Mouse (Mus musculus) neural tube, embryonic 14.5 days (tissue): Measurements from ENCODE around the gene Pard6a. TPM values are rescaled to one million over a fixed set of nuclear protein-coding genes. Genes with fewer than 3 reads are reported as not detected.

Source experiments
- ATAC-seq: fragments of 200-750 bp; cut with Nextera tagmentation; 2 replicates; pipeline ENCODE4 v1.8.0; 2017; ENCODE audit warnings: low read depth, mild to moderate bottlenecking, moderate TSS enrichment, moderate library complexity
- H3K27ac ChIP-seq: fragments of 300-500 bp; sonication (generic); 2 replicates; pipeline ENCODE4 v1.5.1; 2014; ENCODE audit warnings: low read depth, mild to moderate bottlenecking, control low read depth, low read length, moderate library complexity, mixed read lengths
- H3K27me3 ChIP-seq: fragments of 300-500 bp; sonication (generic); 2 replicates; pipeline ENCODE4 v1.6.1; 2014; ENCODE audit warnings: low read length; ENCODE audit not compliant: control insufficient read depth, insufficient read depth
- H3K36me3 ChIP-seq: fragments of 300-500 bp; sonication (generic); 2 replicates; pipeline ENCODE4 v1.6.1; 2014; ENCODE audit warnings: low read length, mixed read lengths; ENCODE audit not compliant: control insufficient read depth, insufficient read depth
- H3K4me1 ChIP-seq: fragments of 300-500 bp; sonication (generic); 2 replicates; pipeline ENCODE4 v1.6.1; 2014; ENCODE audit warnings: low read length; ENCODE audit not compliant: control insufficient read depth, insufficient read depth
- H3K4me2 ChIP-seq: fragments of 300-500 bp; sonication (generic); 2 replicates; pipeline ENCODE4 v1.6.1; 2014; ENCODE audit warnings: mild to moderate bottlenecking, low read depth, low read length, control low read depth
- H3K4me3 ChIP-seq: fragments of 300-500 bp; sonication (generic); 2 replicates; pipeline ENCODE4 v1.5.1; 2014; ENCODE audit warnings: low read depth, low read length, control low read depth, mixed read lengths
- H3K9ac ChIP-seq: fragments of 300-500 bp; sonication (generic); replicated peaks from 2 replicates; pipeline ENCODE4 v1.6.1; 2014; ENCODE audit warnings: low read depth, mild to moderate bottlenecking, control low read depth, low read length, mixed read lengths
- H3K9me3 ChIP-seq: fragments of 300-500 bp; sonication (generic); 2 replicates; pipeline ENCODE4 v1.6.1; 2016; ENCODE audit warnings: low read length; ENCODE audit not compliant: control insufficient read depth
- WGBS: fragments of 180-500 bp; shearing (Covaris S2); extraction: QIAGEN DNeasy Blood & Tissue Kit; methylation state at CpG from one replicate; pipeline ENCODE4 v1.1.7; 2014; 5-methylcytosine and 5-hydroxymethylcytosine counted together
- polyA plus RNA-seq: library from polyadenylated mRNA; unstranded; fragments of >200 nt; fragmentation: Nextera tagmentation; extraction: Ambion mirVana; gene quantifications from 2 replicates; pipeline ENCODE4 v1.2.1, GENCODE M21; 2014

Pard6a gene
- polyA plus RNA-seq, 1 experiment from 2014 or later: 60.6 TPM

- H3K36me3 ChIP-seq: peaks cover 35% of the 10 kb centered on the region
- no peak overlapping the region for H3K4me3 ChIP-seq
- no peak overlapping the region for H3K9ac ChIP-seq
- no peaks in the 10 kb centered on the region for H3K4me1 ChIP-seq
- H3K27ac ChIP-seq: no peak overlapping the region
- 81% methylated on average over 5 of the region's 5 CpGs for WGBS
- no peaks in the 10 kb centered on the region for H3K9me3 ChIP-seq
- H3K4me2 ChIP-seq: no peak overlapping the region
- H3K27me3 ChIP-seq: no peaks in the 10 kb centered on the region
- no peak for ATAC-seq
Observed at GRCm38 (mm10) chr8:105725726-105726125, 24.8 kb downstream of the Pard6a start.

DNA sequence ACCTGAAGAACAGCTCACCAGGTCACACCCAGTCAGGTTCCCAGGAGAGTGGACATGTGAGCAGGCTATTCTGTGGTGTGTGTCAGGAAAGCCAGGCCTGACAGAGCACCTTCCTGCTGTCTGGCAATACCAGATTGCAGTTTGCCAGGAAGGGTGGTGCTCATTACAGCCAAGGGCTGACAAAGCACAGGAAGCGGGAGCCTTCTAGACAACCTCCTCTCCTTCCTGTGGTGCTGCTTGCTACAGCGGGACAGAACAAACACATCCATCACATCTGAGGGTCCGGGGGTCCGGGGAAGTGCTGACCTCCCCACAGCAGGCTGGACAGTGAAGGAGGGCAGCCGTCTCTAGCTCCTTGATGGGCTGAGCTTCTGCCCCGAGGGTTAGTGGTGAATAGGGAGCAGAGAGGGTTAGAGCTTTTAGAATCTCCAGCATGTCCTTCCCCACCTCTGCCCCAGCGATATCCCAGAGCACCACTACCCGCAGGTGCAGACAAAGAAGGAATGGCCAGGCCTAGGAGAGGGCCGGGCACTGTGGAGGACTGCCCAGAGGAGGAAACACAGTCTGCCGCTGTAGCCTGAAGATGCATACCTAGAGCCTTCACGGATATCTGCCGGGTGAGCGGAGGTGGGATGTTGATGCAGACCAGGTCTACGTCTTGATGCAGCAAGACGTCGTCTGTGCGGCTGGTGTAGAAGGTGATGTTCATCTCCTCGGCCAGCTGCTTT lies 26.6 kb downstream of the Pard6a start:
- Histone ChIP-seq H3K27me3 (no peaks in the 10 kb centered on the region), H3K4me2 (no peak overlapping the region), H3K4me1 (no peaks in the 10 kb centered on the region), H3K36me3 (peaks cover 35% of the 10 kb centered on the region), H3K9me3 (no peaks in the 10 kb centered on the region), H3K27ac (no peak overlapping the region), H3K4me3 (no peak overlapping the region), H3K9ac (no peak overlapping the region)
- 92% methylated on average over 18 of the region's 18 CpGs for WGBS
- no peak for ATAC-seq

GRCm38 (mm10) chr8:105732186-105732585 lies 31.2 kb downstream of the Pard6a start:
- H3K4me2 ChIP-seq: no peak overlapping the region
- no peak overlapping the region for H3K9ac ChIP-seq
- H3K27ac ChIP-seq: no peak overlapping the region
- H3K9me3 ChIP-seq: no peaks in the 10 kb centered on the region
- no peak overlapping the region for H3K4me3 ChIP-seq
- 92% methylated on average over 5 of the region's 5 CpGs for WGBS
- H3K4me1 ChIP-seq: no peaks in the 10 kb centered on the region
- ATAC-seq: no peak
- H3K36me3 ChIP-seq: peaks cover 11% of the 10 kb centered on the region
- H3K27me3 ChIP-seq: no peaks in the 10 kb centered on the region

- no peaks in the 10 kb centered on the region for H3K9me3 ChIP-seq
- ATAC-seq: no peak
- no peak overlapping the region for H3K9ac ChIP-seq
- no peaks in the 10 kb centered on the region for H3K36me3 ChIP-seq
- no peak overlapping the region for H3K4me3 ChIP-seq
- no peaks in the 10 kb centered on the region for H3K4me1 ChIP-seq
- no peaks in the 10 kb centered on the region for H3K27me3 ChIP-seq
- 93% methylated on average over 5 of the region's 5 CpGs for WGBS
- H3K4me2 ChIP-seq: no peak overlapping the region
- no peak overlapping the region for H3K27ac ChIP-seq
Observed at GRCm38 (mm10) chr8:105739216-105739615, 38.3 kb downstream of the Pard6a start.

GRCm38 (mm10) chr8:105743301-105743700 lies 42.4 kb downstream of the Pard6a start:
- ATAC-seq: no peak
- Histone ChIP-seq H3K27me3 (no peaks in the 10 kb centered on the region), H3K4me2 (no peak overlapping the region), H3K4me3 (no peak overlapping the region), H3K27ac (no peak overlapping the region), H3K9me3 (no peaks in the 10 kb centered on the region), H3K9ac (no peak overlapping the region), H3K4me1 (no peaks in the 10 kb centered on the region), H3K36me3 (no peaks in the 10 kb centered on the region)
- 84% methylated on average over 4 of the region's 4 CpGs for WGBS

GRCm38 (mm10) chr8:105750606-105751005 lies 49.7 kb downstream of the Pard6a start:
- Histone ChIP-seq H3K4me3 (0 out of 2 replicates have a peak overlapping the region, but pooled peaks have one; percentile 2), H3K9ac (no peak overlapping the region), H3K4me1 (peaks cover 13% of the 10 kb centered on the region), H3K36me3 (no peaks in the 10 kb centered on the region), H3K27me3 (no peaks in the 10 kb centered on the region), H3K4me2 (peak overlapping the region; percentile 19), H3K27ac (no peak overlapping the region), H3K9me3 (no peaks in the 10 kb centered on the region)
- ATAC-seq: peak; percentile 49
- WGBS: 12% methylated on average over 11 of the region's 11 CpGs

Other genes starting within 250 kb of the Pard6a start
- 189 and 259 TPM in 2 replicates for gene Tppp3, start 229.6 kb upstream of the Pard6a start, polyA plus RNA-seq
- 27.9 and 32.5 TPM in 2 replicates for gene Zdhhc1, start 204.2 kb upstream of the Pard6a start, polyA plus RNA-seq
- 0.94 and 1.2 TPM in 2 replicates for gene Hsd11b2, start 182.4 kb upstream of the Pard6a start, polyA plus RNA-seq
- 235 and 254 TPM in 2 replicates for gene Atp6v0d1, start 135.1 kb upstream of the Pard6a start, polyA plus RNA-seq
- gene Ripor1, start 95.9 kb upstream of the Pard6a start, polyA plus RNA-seq: 25.8 and 29.6 TPM in 2 replicates
- gene Ctcf, start 64.6 kb upstream of the Pard6a start, polyA plus RNA-seq: 81.3 and 85.6 TPM in 2 replicates
- gene Agrp, start 63.8 kb upstream of the Pard6a start, polyA plus RNA-seq: 0.71 and 1.3 TPM in 2 replicates
- 21.7 and 22.3 TPM in 2 replicates for gene Carmil2, start 14.9 kb upstream of the Pard6a start, polyA plus RNA-seq
- 79.5 and 83.9 TPM in 2 replicates for gene Acd, start within 50 bp of the Pard6a start, polyA plus RNA-seq
- gene 4933405L10Rik, start 6.5 kb downstream of the Pard6a start, polyA plus RNA-seq: 0.30 and 0.42 TPM in 2 replicates
- 9.5 and 11.6 TPM in 2 replicates for gene Enkd1, start 7.1 kb downstream of the Pard6a start, polyA plus RNA-seq
- gene Gfod2, start 57.5 kb downstream of the Pard6a start, polyA plus RNA-seq: 52.9 and 67.9 TPM in 2 replicates
- gene Ranbp10, start 126.2 kb downstream of the Pard6a start, polyA plus RNA-seq: 13.6 and 14.7 TPM in 2 replicates
- 0.26 and 0.28 TPM in 2 replicates for gene Tsnaxip1, start 126.6 kb downstream of the Pard6a start, polyA plus RNA-seq
- 49.6 and 51.4 TPM in 2 replicates for gene Cenpt, start 152.1 kb downstream of the Pard6a start, polyA plus RNA-seq
- gene Thap11, start 154.0 kb downstream of the Pard6a start, polyA plus RNA-seq: 44.1 and 54.1 TPM in 2 replicates
- gene Nutf2, start 159.4 kb downstream of the Pard6a start, polyA plus RNA-seq: 141 and 176 TPM in 2 replicates
- gene Edc4, start 179.7 kb downstream of the Pard6a start, polyA plus RNA-seq: 38.3 and 44.9 TPM in 2 replicates
- gene Nrn1l, start 192.4 kb downstream of the Pard6a start, polyA plus RNA-seq: 0.99 and 2.0 TPM in 2 replicates
- 6.4 and 10.6 TPM in 2 replicates for gene Pskh1, start 199.3 kb downstream of the Pard6a start, polyA plus RNA-seq
- gene Ctrl, start 232.7 kb downstream of the Pard6a start, polyA plus RNA-seq: 3.2 and 3.8 TPM in 2 replicates
- gene Psmb10, start 237.3 kb downstream of the Pard6a start, polyA plus RNA-seq: 53.2 and 76.8 TPM in 2 replicates
- gene Lcat, start 242.2 kb downstream of the Pard6a start, polyA plus RNA-seq: 0.99 and 2.7 TPM in 2 replicates